Mouse (Mus musculus) left cerebral cortex, postnatal 14 days (tissue): Measurements from ENCODE around the gene Nme3. TPM values are rescaled to one million over a fixed set of nuclear protein-coding genes. Genes with fewer than 3 reads are reported as not detected.

Experiments
- DNase-seq, 2 experiments: peaks; one replicate each; pipeline ENCODE4 v3.0.0; 2021 to 2022; ENCODE audit warnings: low spot score in 2 of 2, mixed read lengths in 1 of 2
- intact Hi-C: fragments of 180-260 bp; cut with DNase I; formaldehyde crosslinking; loops from one replicate; pipeline ENCODE4 v1.15.1; 2025
- total RNA-seq, 2 experiments: library from RNA; stranded (reverse); gene quantifications; 2 replicates each; pipeline ENCODE4 v1.2.3; 2021

Gene Nme3
- total RNA-seq, 2 experiments from 2014 or later: 40.3 to 44.6 TPM

- no peak for DNase-seq
- intact Hi-C loops: no loop called here
These were observed 594 bp upstream of the Nme3 start for GRCm38 (mm10) chr17:24895571-24896240.

DNA sequence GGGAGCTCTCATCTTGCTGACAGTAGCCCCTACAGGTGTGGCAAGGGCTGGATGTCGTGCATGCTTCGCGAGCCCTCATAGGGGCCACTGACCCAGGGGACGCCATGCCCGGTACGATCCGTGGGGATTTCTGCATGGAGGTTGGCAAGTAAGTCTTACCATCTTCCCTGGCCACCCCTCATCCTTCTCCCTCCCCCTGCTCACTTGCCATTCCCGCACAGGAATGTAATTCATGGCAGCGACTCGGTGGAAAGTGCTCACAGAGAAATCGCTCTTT lies 631 bp downstream of the Nme3 start:
- intact Hi-C loops: no loop called here
- DNase-seq: no peak

DNA sequence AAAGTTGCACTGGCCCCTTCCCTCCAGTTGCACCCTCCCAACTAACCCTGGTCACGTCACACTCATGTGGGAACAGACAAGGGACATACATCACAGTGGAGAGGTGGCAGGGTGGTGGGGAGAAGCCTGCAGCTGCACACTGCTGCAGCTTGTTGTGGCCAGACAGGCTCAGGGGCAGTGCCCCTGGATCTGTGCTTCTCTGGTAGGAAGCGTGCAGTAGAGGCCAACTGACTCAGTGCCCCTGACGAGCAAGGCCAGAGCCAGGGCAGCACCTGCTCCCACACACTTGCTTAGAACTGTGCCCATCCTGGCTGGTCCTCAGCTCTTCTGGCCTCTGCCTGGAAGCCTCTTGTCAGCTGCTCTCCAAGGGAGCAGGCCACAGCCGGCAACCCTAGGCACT lies 1.3 kb downstream of the Nme3 start:
- intact Hi-C loops: no loop called here
- no peak for DNase-seq

GRCm38 (mm10) chr17:24898041-24898854 lies 1.9 kb downstream of the Nme3 start:
- no peak for DNase-seq
- intact Hi-C loops: no loop called here

- intact Hi-C loops: no loop called here
- DNase-seq: no peak
These were observed 2.9 kb downstream of the Nme3 start for GRCm38 (mm10) chr17:24899153-24899552.

DNA sequence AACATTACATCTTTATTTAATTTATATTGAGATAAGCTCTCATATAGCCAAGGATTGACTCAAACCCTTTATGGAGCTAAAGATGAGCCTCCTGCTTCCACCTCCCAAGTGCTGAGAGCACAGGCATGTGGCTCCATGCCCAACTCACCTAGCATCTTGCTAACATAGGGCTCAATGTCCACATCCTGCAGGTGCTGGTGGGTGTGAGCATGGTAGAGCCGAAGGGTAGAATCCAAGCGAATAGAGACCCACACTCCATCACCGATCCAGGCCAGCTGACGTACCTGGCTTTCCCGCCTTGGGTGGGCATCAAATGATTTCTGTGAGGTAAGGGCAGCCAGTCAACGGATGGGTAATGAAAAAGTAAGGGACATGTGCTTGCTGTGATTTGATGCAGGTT lies 3.7 kb downstream of the Nme3 start:
- no peak for DNase-seq
- intact Hi-C loops: no loop called here

DNA sequence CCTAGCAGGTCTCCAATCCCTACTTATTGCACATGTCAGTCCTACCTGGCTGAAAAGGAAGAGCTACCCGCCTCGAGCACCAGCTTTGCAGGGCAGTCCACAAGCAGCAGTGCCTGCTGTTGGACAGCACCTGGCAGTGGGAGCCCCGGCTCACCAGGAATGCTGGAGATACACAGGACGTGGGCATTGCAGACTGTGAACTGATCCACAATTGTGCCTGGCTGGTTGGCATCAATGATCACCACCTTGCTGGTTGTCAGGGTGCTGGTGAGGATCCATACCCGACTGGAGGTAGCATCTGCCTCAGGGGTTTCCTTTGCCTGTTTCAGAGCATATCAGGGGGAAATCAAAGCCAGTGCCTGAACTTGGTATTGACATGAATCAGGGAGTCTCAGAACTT lies 5.8 kb downstream of the Nme3 start:
- intact Hi-C loops: no loop called here
- DNase-seq: no peak

- intact Hi-C loops: no loop called here
- DNase-seq: no peak
These were observed 6.6 kb downstream of the Nme3 start for GRCm38 (mm10) chr17:24902671-24903474.

DNA sequence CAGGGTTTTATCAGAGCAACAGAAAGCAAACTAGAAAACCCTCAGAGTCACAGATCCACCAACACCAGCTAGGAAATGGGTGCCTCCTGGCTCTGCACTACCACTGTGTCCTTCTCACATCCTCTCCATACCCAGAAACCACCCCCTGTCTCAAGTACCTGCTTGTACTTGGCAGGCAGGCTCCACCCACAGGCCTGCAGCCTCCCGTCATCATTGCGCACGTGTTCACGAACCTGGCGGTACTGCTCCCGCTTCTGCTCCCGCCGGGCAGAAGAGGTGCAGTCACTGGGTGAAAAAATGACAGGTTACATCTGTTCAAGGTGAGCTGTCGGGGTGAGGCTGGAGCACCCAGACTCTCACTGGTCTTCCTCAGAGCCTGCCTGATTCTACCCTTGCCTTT lies 7.5 kb downstream of the Nme3 start:
- no peak for DNase-seq
- intact Hi-C loops: no loop called here

GRCm38 (mm10) chr17:24907591-24907990 lies 11.3 kb downstream of the Nme3 start:
- DNase-seq: no peak
- intact Hi-C loops: no loop called here

DNA sequence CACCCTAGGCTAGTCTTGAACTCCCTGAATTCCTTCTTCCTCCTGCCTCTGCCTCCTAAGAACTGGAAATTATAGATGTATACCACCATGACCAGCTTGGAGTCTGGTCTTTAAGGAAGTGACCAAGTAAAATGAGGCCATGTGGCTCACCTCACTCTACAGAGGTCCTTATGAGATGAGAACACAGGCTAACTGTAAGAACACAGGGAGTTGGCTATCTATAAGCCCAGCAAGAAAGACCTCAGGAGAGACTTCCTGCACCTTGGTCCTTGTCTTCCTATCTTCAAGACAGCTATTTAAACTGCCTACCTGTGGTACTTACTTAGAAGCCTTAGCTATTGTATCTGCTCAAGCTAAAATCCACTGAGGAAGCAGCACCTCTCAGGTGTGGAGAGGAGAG lies 17.7 kb downstream of the Nme3 start:
- intact Hi-C loops: no loop called here
- DNase-seq: no peak

DNA sequence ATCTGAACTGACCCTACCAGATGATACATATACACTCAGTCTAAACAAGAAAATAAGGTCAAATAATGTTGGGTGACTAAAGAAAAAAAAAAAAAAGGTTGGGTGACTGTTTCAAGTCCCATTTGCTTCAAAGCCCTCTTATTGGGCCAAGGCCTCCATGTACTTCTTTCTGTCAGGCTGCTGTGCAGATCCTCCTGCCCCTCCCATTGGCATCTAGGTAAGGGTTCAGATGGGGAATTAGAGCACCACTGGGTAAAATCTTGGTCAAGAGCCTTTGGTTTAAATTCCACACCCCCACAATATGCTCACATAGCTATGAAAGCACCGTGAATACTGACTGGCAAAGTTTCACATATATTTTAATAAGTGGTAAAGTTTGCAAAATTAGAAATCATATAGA lies 26.9 kb downstream of the Nme3 start:
- intact Hi-C loops: no loop called here
- no peak for DNase-seq

DNA sequence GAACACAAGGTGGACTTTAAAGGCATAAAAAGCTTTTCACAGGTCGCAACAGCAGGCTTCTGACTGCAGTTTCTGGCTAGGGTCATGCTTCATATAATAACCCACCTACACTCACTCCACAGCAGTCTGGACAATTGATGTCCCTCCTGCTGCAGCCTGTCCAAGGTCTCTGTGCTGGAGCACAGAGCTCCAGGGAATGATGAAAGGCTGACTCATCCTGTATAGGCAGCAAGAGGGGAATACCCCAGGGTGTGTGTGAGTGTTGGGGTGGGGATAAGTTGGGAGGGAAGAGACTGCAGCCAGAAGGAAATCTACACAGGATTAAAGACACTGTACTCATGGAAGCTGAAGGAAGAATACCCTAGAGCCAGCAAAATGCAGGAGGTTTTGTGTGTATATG lies 33.2 kb downstream of the Nme3 start:
- no peak for DNase-seq
- intact Hi-C loops: no loop called here

DNA sequence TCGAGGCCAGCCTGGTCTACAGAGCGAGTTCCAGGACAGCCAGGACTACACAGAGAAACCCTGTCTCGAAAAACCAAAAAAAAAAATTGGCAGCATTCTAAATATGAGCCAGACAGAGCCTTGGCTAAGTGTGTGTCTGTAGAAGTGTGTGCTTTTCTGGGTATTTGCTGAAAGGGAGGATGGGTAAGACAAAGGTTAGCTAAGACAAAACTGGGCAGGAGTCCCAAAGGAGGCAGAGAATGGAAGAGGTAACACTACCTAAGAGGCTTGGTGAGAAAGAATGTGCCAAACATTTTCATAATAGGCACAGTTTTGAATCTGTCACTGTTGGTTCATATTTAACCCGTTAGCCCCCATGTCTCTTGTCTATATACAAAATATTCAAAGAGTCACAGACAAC lies 36.1 kb downstream of the Nme3 start:
- intact Hi-C loops: no loop called here
- no peak for DNase-seq

DNA sequence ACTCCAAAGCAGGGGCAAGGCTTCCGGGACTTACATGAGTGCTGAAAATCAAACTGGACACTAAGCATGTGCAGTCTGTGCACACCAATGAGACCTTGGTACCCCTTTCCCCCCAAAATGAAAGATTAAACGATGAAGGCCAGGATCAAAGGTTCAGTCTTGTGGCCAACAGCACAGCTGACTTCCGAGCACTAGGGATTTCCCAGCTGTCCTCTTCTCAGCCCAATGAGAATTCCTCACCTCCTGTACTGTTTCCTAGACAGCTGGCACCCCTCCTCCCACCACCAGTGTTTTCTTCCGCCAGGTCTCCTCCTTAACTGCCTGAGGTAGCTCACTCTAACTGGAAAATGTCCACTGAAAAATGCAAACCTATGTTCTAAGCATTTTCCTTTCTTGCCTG lies 36.9 kb downstream of the Nme3 start:
- no peak for DNase-seq
- intact Hi-C loops: no loop called here

GRCm38 (mm10) chr17:24934926-24935325 lies 38.6 kb downstream of the Nme3 start:
- no peak for DNase-seq
- intact Hi-C loops: no loop called here

DNA sequence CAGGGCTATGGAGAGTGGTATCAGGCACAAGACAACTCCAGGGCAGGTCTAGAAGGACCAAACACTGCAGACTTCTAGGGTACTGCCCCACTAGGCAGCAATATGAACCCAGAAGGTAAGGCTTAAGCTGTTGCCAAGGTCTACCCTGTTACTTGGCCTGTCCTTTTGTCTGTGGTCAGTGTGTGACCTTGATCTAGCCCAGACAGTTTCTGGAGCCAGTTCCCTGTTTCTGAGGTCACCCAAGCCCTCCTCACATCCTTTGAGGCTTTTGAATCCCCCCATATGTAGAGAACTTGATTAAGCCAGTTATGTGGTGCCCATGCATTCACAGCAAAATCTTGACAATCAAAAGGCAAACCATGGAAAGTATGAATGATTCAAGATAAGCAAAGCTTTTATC lies 39.4 kb downstream of the Nme3 start:
- intact Hi-C loops: no loop called here
- DNase-seq: no peak

DNA sequence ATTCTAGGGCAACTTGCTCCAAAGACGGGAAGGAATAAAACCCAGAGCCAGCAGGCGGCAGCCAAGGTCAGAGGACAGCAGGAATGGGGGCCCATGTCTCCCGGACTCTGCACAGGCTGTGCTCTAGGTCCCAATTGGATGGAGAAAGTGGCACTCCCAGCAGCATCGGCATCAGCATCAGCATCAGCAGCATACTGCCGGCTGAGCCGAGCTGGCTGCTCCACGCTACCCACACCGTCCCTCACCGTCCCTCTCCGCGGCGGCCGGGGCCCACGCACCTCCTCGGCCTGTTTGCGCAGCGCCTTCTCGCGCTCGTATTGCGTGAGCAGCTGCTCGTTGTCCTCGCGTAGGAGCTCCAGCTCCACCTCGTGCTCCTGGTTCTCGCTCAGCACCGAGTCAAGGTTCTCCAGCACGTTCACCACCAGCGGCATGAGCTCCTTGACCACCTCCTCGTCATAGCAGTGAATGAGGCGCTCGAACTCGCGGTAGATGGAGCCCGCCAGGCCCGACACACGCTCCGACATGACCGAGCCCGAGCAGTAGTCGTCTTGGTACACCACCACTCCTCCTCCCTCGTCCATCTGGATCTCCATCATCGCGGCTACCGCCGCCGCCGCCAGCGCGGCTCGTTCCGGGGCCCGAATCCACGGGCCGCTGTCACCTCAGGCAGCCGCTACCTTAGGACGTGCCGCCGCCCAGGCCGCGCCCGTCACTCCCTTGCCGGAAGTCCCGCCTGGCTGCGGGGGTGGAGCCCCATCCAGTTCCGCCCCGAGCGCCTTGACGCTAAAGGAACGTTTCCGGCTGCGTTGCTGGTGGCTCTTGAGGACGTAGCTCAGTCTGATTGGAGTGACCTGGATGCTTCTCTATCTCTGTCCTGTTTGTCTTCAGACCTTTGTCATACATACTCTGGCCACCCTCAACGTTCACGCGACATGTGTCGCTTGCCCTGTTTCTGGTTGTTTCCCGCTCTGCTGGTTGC lies 40.2 kb downstream of the Nme3 start, which contains the start of gene Mapk8ip3:
Gene Mapk8ip3 (minus strand): TSS at position 719 of the 979 bp plus-strand sequence.
- intact Hi-C loops: no loop called here
- DNase-seq: peak; percentile 95

GRCm38 (mm10) chr17:24937266-24937665 lies 41.0 kb downstream of the Nme3 start:
- intact Hi-C loops: no loop called here
- no peak for DNase-seq
